Mouse (Mus musculus) forelimb bud, embryonic 11.5 days (tissue): Measurements from ENCODE around the gene Sdk1.

Experiments
- DNase-seq: peaks from one replicate; pipeline ENCODE4 v3.0.0-alpha.2; 2012; ENCODE audit warnings: low read depth, low spot score

Gene Sdk1

DNA sequence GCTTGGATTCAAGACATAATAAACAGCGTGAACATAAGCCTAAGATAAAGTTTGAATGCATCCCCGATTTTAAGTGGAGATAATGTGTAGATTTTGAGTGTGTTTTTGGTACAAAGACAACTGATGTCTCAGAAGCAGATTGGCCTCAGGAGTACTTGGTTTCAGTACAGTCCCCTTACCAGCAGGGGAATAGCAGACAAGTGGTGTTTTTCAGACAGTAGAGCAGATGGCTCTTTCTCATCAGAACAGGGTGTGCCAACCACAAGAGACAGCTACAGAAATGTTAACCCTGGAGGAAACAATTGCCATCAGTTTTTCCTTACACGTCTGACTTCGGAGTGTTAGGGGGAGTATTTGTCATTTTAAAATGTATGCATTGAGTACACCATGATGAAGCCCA is 83.6 kb downstream of the Sdk1 start:
- no peak for DNase-seq

DNA sequence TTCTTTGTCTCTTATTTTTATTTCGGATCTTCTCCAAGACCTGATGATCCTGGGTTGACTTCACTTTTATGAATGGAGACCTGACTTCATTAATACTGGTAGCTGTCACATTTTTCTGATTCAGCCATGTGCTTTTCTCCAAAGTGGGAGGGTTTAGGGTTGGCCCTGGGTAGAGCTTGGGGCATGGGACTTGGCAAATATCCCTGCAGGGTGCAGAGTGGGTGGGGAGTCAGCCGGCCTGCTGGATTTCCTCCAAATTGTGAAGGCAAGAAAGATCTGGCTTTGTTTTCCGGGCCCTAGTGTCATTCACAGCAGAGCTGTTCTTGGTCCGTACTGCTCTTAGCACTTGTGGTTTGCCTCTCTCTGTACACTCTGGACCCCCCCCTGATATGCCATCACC is 103.1 kb downstream of the Sdk1 start:
- no peak for DNase-seq

DNA sequence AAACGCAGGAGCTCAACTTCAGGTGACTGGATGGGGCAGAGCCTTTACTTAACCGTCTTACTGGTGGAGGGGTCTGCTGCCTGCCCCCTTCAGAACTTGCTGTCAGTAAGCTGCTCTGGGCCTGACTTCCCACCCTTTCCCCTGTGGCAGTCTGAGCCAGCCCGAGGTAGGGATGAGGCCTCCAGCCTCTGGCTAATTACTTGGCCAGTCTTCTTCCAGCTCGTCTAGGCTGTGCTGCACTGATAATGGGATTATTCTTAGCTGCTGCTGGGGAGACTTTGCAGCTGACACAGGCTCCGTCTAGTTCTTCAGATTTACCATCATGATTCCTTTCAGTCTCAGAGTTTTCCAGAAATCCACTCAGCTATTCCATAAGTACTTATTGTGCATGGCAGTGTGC is 104.2 kb downstream of the Sdk1 start:
- DNase-seq, result no peak

DNA sequence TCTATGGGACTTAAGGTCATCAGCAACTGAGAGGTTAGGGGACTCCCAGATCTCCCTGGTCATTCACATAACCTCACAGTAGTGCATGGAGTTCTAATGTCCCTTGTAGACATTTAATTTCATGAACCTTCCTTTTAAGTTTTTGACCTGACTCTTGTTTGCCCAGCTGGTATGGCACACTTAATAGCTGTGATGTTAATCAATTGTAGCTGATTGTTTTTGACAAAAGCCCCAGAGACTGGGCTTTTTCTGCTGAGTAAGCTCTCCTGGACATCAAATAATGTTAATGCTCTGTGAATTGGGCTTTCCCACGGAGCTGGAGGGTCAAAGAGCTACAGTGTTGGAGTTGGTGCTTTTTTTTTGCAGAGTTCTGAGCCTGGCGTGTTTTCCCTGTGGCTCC is 121.4 kb downstream of the Sdk1 start:
- no peak for DNase-seq

DNA sequence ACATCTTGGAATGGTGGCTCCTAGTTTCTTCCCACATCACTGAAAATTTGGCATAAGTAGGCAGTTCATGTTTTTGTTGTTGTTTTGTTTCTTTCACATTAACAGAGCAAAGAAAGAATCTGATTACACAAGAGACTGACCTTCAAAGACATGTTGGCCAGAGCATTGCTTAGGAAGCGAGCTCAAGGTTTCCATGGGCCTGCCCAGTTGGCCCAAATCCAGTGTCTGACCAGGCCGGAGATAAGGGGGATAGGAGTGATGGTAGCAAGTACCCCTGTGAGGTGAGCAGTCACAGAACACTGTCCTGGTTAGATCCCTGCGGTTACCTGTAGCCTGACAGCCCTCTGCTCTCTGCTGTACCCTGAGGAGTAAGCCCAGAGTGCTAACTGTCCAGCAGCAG is 122.7 kb downstream of the Sdk1 start:
- DNase-seq, result no peak

DNA sequence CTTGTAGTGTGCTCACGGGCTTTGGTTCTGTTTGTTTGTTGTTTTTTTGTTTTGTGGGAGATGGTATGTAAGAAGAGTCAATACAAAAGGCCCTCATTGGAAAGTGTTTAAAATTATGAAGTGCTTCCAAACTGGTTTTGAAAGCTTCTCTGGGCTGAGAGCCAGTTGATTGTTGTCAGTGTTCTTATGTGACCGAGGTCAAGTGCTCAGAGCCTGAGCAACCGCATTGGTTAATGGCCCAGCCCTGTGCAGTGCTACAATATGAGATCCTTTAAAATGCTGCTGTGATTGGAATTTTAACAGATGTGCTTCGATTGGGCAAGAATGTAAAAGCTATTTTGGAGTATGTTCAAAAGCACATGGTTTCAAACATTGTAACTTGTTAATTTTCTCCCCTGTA is 127.3 kb downstream of the Sdk1 start:
- DNase-seq, result no peak

DNA sequence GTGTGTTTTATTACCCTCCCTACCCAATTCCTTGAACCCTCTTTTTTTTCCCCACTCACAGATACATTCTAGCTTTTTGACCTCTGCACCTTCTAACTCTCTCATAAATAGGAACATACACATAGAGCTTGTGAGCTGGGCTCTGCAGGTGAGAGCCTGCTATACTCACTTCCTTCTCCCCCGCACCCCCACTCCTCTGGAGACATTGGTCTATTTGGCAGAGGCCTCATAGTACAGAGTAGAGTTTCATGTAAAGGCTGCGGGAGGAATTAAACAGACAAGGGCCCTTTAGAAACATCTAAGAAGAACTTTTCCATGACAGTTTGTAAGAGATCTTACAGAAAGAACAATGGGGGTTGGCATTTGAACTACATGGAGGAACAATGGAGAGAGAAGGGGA is 133.5 kb downstream of the Sdk1 start:
- DNase-seq, result no peak

DNA sequence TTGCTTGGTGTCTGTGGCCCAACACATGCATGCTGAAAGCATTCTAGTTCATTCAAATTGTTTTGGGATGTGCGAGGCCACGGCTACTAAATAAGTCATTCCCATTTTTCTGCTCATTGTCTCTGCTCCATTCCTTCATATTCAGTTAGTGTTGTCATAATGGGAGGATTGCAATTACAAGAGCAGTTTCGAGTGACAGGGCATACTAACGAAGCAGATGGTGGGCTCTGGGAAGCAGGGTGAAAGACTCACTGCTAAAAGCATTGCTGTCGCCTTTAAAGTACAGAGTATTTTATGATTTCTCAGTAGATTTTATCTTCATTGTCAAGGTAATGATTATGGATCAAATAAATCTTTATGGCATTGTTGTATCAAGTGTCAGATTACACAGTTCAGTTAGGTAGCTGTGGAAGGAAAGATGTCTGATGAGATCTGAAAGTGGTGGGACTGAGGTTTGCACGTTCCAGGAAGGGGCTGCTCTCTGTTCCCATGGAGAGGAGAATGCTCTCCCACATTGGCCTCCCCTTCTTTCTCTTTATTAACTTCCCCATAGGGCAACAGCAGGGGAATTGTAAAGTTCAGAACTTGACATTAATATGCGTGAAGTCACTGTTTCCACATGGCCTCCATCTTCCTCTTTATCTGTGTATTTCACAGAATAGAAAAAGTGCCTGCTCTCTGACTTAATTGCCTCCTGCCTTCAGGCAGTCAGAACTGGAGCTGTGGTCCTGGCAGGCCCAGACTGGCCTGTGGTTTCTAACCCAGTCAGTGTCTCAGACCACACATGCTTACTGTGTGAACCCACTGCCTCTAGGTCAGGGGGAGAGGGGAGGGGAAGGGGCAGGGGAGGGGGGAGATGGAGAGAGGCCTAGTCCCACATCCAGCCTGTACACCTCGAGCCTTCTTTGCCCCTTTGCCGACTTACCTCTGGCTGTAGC is 138.8 kb downstream of the Sdk1 start:
- peak; percentile 63 for DNase-seq

DNA sequence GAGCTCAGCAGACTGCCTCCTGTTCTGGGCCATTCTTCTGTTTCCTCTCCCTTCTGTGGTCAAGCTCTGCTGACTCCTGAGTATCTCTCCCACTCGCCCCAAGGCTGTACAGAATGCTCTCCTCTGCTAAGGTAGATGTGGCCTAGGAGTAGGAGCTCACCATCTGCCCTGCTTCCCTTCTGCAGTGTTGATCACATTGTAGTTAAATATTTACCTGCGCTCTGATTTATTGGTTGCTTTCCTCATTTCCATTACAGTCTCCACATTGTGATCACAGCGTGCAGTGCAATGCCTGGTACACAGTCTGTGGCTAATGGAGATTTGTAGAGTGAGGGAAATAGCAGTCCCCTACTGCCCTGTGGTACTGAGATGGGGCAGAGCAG is 139.5 kb downstream of the Sdk1 start:
- no peak for DNase-seq

DNA sequence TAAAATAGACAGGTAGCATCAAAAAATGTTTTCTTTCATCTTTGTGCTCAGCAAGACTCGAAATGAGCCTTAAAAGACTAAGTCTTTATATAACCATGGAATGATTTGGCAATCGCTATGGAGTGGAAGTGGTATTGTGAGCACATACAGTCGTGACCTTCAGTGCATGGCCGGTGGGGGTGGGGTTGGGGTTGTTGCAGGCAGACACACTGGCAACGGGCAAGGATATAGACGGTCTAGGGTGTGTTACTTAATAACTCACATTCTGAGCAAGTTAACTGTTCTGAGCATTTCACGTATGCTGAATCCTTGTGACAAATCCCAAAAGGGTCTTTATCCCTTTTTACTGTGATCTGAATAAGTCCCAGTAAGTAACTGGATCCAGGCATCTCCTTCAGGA is 140.3 kb downstream of the Sdk1 start:
- DNase-seq, result no peak

DNA sequence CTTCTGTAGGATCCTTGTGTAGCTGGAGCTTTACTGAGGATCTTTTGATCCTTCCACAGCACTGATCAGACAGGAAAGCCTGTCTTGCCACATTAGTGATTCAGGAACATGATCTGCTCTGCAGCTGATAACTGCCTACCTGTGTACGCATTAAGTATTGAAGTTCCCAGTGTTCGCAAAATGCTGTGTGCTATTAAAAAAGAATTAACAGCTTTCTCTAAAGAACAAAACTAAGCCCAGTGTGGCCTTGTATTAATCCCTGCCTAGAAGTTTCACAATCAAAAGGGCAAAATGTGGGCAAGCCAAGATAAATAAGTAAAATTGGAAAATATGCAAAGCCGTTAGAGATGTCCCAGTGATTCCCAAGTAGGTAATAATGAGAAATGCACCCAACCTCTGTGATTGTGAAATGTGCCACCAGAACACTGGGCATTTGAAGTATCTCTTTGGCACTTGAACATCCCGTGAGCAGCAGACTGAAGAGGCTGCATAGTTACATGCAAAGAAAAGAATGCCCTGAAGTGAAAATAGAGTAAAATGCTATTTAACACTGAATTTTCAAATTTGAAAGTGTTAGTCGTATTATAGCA is 141.1 kb downstream of the Sdk1 start:
- no peak for DNase-seq

DNA sequence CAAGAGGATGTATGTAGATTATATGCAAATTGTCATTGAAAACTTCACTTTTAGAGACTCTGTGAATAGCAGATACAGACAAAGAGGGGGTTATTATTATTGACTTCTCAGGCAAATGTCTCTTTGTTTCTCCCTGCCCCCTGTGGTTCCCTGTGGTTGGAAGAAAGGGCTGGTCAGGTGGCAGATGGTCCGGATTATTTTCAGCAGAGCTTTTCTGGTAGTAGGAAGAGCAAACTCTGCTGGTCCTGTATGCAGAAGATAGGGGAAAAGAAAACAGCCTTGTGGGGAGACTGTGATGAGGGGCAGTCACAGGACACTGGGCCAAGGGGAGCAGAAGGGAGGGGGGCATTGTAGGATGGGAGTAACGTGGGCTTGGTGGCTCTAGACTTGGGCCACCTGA is 147.2 kb downstream of the Sdk1 start:
- DNase-seq, result no peak

DNA sequence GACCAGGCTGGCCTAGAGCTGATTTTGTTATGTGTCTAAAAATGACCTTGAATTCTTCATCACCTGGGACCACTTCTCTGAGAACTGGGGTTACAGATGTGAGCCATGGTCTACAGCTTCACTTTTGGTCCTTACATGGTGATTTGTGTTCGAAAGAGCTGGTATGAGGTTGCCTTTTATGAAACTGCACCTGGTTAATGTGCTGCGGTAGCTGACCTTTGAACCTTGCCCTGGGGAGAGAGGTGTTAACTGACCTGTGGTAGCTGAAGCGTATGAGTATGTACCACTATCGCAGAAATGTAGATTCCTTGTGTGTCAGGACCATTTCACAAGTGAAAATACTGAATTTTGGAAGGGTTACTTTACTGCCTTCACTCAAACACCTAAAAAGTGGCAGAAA is 149.3 kb downstream of the Sdk1 start:
- peak; percentile 41 for DNase-seq

DNA sequence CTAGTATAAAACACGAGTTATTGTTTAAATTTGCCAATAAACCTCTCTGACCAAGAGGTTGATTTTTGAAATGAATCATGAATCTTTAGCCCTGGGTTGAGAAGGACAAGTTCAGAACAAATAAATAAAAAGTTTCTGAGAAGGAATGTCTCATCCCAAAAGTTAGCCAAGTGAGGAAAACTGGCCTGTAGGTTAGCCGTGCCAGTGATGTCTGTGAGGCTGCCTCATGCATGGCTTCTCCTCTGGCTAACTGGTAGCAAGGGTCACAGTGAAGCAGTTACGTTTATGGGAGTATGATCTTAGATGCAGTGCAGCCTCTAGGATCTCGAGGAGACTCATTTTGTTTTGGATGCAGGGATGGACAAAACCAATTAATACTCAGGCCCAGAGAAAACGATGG is 149.9 kb downstream of the Sdk1 start:
- no peak for DNase-seq

DNA sequence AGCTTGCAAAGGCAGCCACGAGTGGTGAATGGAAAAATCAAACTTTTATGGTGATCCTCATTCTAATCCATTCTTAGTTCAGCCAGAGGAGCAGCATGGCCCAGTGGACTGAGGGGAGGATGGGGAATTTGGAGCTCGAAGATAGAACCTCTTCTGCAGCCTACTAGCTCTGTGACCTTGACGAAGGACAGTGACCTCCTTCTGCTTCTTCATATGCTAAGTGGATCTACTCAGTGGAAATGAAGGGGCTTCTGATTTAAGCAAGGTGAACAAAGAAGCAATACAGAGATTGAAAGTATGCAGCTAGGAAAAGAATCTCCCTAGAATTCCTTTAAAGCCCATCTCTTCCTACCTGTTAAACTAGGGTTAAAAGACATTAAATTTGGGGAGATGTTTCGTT is 152.6 kb downstream of the Sdk1 start:
- no peak for DNase-seq

DNA sequence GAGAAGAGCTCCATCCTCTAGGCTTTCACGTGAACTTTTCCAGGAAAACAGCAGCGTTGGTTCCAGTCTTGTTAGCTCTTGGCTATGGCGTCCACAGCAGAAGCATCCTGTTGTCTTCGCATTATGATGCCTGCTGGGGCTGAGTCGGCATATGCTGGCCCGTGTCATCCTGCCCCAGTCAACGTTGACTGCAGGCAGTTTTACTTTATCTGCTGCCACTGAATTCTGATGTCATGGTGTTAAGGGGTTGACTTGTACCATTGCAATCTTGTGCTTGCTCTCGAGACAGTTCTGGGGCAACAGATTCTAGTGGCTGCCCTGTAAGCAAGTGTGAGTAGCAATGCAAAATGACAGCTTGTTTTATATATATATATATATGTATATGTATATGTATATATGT is 153.3 kb downstream of the Sdk1 start:
- no peak for DNase-seq

DNA sequence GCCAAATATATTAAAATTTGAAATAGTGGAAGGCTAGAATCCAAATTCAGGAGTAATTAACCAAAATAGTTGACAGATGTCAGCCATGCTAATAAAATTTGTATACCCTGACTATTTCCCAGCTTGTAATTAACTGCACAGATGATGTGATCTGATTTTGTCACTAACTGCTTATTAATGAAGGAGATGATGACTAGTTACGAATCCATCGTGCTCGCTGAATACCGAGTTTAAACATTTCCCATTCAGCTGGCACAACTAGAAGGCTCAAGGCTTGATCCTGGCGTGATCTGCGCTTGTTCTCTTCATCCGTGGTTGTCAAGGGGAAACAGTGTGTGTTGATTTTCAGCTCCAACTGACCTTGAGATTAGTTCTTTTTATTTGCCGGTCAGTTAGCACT is 162.5 kb downstream of the Sdk1 start:
- no peak for DNase-seq

DNA sequence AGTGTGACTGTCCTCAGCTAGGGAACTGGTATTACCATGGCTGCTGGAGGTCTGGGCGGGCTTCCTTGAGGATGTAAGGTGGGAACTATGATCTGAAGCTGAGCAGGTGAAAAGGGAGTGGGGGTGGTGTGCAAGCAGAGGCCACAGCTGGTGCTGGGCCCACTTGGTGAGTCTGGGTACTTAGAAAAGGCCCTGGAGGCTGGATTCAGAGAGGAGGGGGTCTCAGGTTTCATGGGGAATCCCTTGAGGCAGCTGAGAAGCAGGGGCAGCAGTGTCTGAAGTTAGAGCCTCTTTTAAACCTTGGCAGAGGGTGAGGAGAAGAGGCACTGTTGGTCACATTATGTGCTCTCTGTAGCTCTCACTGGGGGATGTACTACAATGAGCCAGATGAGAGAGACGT is 163.4 kb downstream of the Sdk1 start:
- peak; percentile 47 for DNase-seq

DNA sequence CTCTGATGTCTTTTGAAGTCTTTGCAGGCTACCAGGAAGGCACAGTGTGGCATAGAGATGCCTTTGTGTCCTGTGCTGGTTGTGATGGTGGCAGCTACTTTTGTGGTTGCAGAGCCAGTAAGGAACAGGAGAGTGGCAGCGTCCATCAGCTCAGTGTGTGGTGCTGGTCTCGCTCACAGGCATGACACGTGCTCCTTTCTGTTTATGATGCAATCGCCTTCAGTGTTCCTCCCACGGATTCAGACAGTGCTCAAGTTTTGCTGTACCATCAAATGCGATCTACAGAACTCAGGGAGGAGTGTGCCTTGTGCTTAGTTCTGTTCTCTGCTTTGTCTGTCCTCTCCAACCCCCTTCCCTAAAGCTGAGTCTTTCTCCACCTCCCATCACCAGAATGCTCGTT is 165.6 kb downstream of the Sdk1 start:
- no peak for DNase-seq

DNA sequence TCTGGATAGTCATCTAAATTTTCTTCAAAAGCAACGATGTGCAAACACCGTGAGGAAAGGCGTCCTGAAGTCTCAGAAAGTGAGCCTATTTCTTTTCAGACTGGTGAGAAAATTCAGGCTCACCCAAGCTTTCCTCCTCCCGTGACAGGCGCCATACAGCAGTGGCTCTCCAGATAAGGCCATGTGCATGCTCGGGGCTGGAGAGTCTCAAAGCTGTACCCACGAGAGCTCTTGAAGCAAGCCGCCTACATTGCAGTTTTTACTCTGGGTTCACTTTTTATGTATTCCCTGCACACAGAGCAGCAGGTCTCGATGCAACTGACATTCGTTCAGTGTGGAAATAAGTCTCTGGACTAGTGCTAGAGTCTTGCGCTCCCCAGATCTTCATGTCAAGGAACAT is 171.7 kb downstream of the Sdk1 start:
- no peak for DNase-seq

DNA sequence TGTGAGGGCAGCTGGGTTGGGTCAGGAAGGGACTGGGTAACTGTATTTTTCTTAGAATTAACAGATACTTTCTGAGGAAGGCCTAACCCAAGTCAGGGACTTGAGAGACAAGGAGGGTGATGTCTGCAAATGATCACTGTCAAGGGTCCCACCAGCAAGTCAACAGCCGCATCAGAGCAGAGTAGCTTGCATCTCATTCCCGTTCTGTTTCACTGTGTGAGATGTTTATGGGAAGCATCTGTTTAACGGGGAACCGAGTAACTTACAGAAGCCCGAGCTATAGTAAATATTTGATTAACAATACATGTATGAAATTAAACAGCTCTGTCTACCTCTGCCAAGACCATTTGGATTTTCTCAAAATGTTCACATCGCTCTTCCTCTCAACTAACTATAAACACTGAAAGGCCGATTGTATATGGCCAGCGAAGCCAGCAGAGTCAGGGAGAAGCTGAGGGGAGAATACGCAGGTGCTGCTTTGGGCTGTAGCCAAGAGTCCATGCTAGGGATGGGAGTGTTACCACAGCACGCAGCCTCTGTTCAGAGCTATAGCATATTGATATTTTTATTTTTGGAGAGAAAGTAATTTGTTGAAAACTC is 174.5 kb downstream of the Sdk1 start:
- no peak for DNase-seq

DNA sequence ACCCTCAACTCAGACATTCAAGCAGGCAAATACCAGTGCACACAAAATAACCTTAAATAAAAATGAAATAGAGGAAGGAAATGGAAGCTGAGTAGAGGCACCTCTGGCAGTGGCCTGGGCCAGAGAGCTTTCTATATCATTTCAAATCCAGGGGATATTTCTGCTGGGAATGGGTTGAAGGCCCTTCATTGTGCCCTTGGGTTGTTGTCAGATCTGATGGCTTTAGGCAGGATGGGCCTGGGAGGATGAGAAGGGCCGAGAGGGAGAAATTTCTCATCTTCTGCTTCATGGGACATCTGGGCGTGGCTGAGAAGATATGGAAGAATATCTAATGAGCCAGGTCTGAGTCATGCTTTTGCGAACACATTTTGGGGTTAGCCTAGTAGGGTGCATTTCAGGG is 186.8 kb downstream of the Sdk1 start:
- no peak for DNase-seq

DNA sequence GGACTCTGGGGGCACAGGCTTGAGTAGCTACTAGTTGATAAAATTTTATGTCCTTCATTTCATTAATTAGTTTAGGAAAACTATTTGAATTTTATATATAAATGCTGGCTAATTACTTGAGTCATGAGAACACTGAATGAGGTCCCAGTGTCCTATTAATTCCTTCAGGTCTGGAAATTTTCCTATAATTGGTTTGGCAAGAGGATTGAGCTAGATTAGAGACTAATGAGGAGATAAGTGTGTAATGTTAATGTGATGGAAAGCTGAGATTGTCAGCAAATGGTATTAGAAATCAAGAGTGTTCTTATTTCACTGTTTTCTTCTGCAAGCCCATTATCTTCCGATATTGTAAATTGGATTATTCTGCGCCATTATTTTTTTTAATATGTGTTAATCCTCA is 192.0 kb downstream of the Sdk1 start:
- DNase-seq, result no peak
